Mouse (Mus musculus) testis, adult 2 months (tissue): ENCODE results near the gene Mfap3l. TPM values are rescaled to one million over a fixed set of nuclear protein-coding genes. Genes with fewer than 3 reads are reported as not detected.
A peak's percentile ranks its signal among the peaks of the same experiment; 100 is the strongest.
"Not testable (repeated sequence)": the region's sequence is repeated elsewhere in the genome, so short reads cannot be mapped to it uniquely, and the experiment has no call there.

Experiments
- H3K27ac ChIP-seq: fragments of 200-500 bp; 2 replicates; pipeline ENCODE4 v1.5.1; 2012; ENCODE audit warnings: low read depth, low read length; ENCODE audit not compliant: control insufficient read depth, insufficient read depth
- H3K27me3 ChIP-seq: fragments of 200-500 bp; 2 replicates; pipeline ENCODE4 v1.6.1; 2012; ENCODE audit warnings: mild to moderate bottlenecking, low read length, moderate library complexity; ENCODE audit not compliant: control insufficient read depth, insufficient read depth
- H3K36me3 ChIP-seq: fragments of 200-500 bp; 2 replicates; pipeline ENCODE4 v1.6.1; 2012; ENCODE audit warnings: mild to moderate bottlenecking, low read length; ENCODE audit not compliant: control insufficient read depth, insufficient read depth
- H3K4me1 ChIP-seq: fragments of 200-500 bp; 2 replicates; pipeline ENCODE4 v1.6.1; 2012; ENCODE audit warnings: low read length; ENCODE audit not compliant: control insufficient read depth, insufficient read depth
- H3K4me3 ChIP-seq: fragments of 200-500 bp; 2 replicates; pipeline ENCODE4 v1.5.1; 2012; ENCODE audit warnings: low read depth, mild to moderate bottlenecking, low read length, moderate library complexity, mixed read lengths; ENCODE audit not compliant: control insufficient read depth
- CTCF ChIP-seq: fragments of 200-500 bp; IDR thresholded peaks from 2 replicates; pipeline ENCODE4 v1.5.1; 2012; ENCODE audit warnings: low read depth, mild to moderate bottlenecking, inconsistent platforms, low read length, moderate library complexity; ENCODE audit not compliant: control insufficient read depth, insufficient read depth, insufficient replicate concordance
- POLR2A ChIP-seq: fragments of 200-500 bp; IDR thresholded peaks from 2 replicates; pipeline ENCODE4 v1.6.1; 2012; ENCODE audit warnings: low read depth, mild to moderate bottlenecking, inconsistent platforms, low read length, moderate library complexity; ENCODE audit not compliant: control insufficient read depth
- polyA plus RNA-seq: library from polyadenylated mRNA; depleted of rRNA; stranded (reverse); fragments of >200 nt; gene quantifications from 2 replicates; pipeline ENCODE4 v1.2.3, GENCODE M21; 2012

The Mfap3l gene
- polyA plus RNA-seq, 1 experiment, result 210 TPM

- no peaks in the 10 kb centered on the region for H3K27me3 ChIP-seq
- H3K36me3 ChIP-seq, result no peaks in the 10 kb centered on the region
- no peak overlapping the region for H3K27ac ChIP-seq
- H3K4me1 ChIP-seq, result no peaks in the 10 kb centered on the region
- no peak for TF ChIP-seq POLR2A
- TF ChIP-seq CTCF, result no peak
- no peak overlapping the region for H3K4me3 ChIP-seq
These were observed 16.5 kb downstream of the Mfap3l start for GRCm38 (mm10) chr8:60649081-60649480.

GRCm38 (mm10) chr8:60650119-60650518, 17.5 kb downstream of the Mfap3l start:
- no peaks in the 10 kb centered on the region for H3K4me1 ChIP-seq
- H3K27ac ChIP-seq, result no peak overlapping the region
- no peaks in the 10 kb centered on the region for H3K36me3 ChIP-seq
- H3K4me3 ChIP-seq, result no peak overlapping the region
- no peaks in the 10 kb centered on the region for H3K27me3 ChIP-seq
- TF ChIP-seq CTCF (no peak), POLR2A (no peak)

GRCm38 (mm10) chr8:60657425-60658113, 24.9 kb downstream of the Mfap3l start:
- TF ChIP-seq POLR2A (no peak), CTCF (no peak)
- Histone ChIP-seq H3K4me3 (peak overlapping the region; percentile 66), H3K27me3 (no peaks in the 10 kb centered on the region), H3K27ac (no peak overlapping the region), H3K4me1 (no peaks in the 10 kb centered on the region), H3K36me3 (no peaks in the 10 kb centered on the region)

GRCm38 (mm10) chr8:60658114-60658500, 25.5 kb downstream of the Mfap3l start:
- H3K4me3 ChIP-seq, result peak overlapping the region; percentile 62
- no peaks in the 10 kb centered on the region for H3K27me3 ChIP-seq
- H3K27ac ChIP-seq, result no peak overlapping the region
- no peaks in the 10 kb centered on the region for H3K36me3 ChIP-seq
- H3K4me1 ChIP-seq, result no peaks in the 10 kb centered on the region
- TF ChIP-seq POLR2A (no peak), CTCF (no peak)

- H3K27me3 ChIP-seq, H3K4me3 ChIP-seq, H3K36me3 ChIP-seq, H3K27ac ChIP-seq, H3K4me1 ChIP-seq: not testable (repeated sequence)
These were observed 26.1 kb downstream of the Mfap3l start for GRCm38 (mm10) chr8:60658686-60659085.

GRCm38 (mm10) chr8:60659721-60660120, 27.1 kb downstream of the Mfap3l start:
- H3K36me3 ChIP-seq, result no peaks in the 10 kb centered on the region
- H3K4me3 ChIP-seq, result no peak overlapping the region
- H3K27me3 ChIP-seq, result no peaks in the 10 kb centered on the region
- no peak overlapping the region for H3K27ac ChIP-seq
- TF ChIP-seq POLR2A, result no peak
- TF ChIP-seq CTCF, result no peak
- H3K4me1 ChIP-seq, result no peaks in the 10 kb centered on the region

- Histone ChIP-seq H3K4me3 (no peak overlapping the region), H3K27me3 (no peaks in the 10 kb centered on the region), H3K4me1 (no peaks in the 10 kb centered on the region), H3K36me3 (no peaks in the 10 kb centered on the region), H3K27ac (no peak overlapping the region)
- TF ChIP-seq POLR2A (no peak), CTCF (no peak)
These were observed 28.6 kb downstream of the Mfap3l start for GRCm38 (mm10) chr8:60661191-60661590.

GRCm38 (mm10) chr8:60663552-60663951, 30.9 kb downstream of the Mfap3l start:
- TF ChIP-seq POLR2A, result no peak
- no peak for TF ChIP-seq CTCF

More at GRCm38 (mm10) chr8:60663552-60663951, 30.9 kb downstream of the Mfap3l start:
- H3K4me3 ChIP-seq, result no peak overlapping the region
- no peaks in the 10 kb centered on the region for H3K36me3 ChIP-seq
- no peak overlapping the region for H3K27ac ChIP-seq
- H3K27me3 ChIP-seq, result no peaks in the 10 kb centered on the region
- H3K4me1 ChIP-seq, result no peaks in the 10 kb centered on the region
